Mouse (Mus musculus): ENCODE results near the gene Pccb. TPM values are rescaled to one million over a fixed set of nuclear protein-coding genes. Genes with fewer than 3 reads are reported as not detected.

Pccb gene
- polyA plus RNA-seq, 1 experiment: 20.9 TPM

GRCm38 (mm10) chr9:100942042-100942441 is 92.7 kb downstream of the Pccb start:
- no peak overlapping the region for H3K27ac ChIP-seq (ENCODE audit: insufficient read depth, low read length)
- WGBS: 96% methylated on average over 2 of the region's 2 CpGs
- DNase-seq (ENCODE audit: low read depth in 1 of 2, low spot score in 2 of 2): no peak
- no peaks in the 10 kb centered on the region for H3K27me3 ChIP-seq (ENCODE audit: control insufficient read depth, insufficient read depth, low read length)
- H3K36me3 ChIP-seq (ENCODE audit: control insufficient read depth, insufficient read depth, low read length): peaks cover 7% of the 10 kb centered on the region; the same call in 1 of the 2 replicates
- H3K4me1 ChIP-seq (ENCODE audit: control insufficient read depth, insufficient read depth, insufficient read length): no peaks in the 10 kb centered on the region
- TF ChIP-seq CTCF (IDR thresholded peaks at IDR 0.05; ENCODE audit: extremely low read depth, insufficient read depth, insufficient read length, insufficient replicate concordance): no peak
- TF ChIP-seq POLR2A (IDR thresholded peaks at IDR 0.05; ENCODE audit: low read depth, low read length): no peak
- no peak overlapping the region for H3K4me3 ChIP-seq (ENCODE audit: extremely low read depth, insufficient read depth, insufficient read length)

Other genes starting within 250 kb of the Pccb start
- 27.6 and 41.6 TPM in 2 replicates for gene Msl2, start 39.2 kb upstream of the Pccb start, polyA plus RNA-seq (2012; rRNA removed)
- 0.31 and 0.33 TPM in 2 replicates for gene Ppp2r3a, start 216.9 kb upstream of the Pccb start, polyA plus RNA-seq (2012; rRNA removed)